Mouse (Mus musculus): ENCODE results near the gene Cacna1f.

DNA sequence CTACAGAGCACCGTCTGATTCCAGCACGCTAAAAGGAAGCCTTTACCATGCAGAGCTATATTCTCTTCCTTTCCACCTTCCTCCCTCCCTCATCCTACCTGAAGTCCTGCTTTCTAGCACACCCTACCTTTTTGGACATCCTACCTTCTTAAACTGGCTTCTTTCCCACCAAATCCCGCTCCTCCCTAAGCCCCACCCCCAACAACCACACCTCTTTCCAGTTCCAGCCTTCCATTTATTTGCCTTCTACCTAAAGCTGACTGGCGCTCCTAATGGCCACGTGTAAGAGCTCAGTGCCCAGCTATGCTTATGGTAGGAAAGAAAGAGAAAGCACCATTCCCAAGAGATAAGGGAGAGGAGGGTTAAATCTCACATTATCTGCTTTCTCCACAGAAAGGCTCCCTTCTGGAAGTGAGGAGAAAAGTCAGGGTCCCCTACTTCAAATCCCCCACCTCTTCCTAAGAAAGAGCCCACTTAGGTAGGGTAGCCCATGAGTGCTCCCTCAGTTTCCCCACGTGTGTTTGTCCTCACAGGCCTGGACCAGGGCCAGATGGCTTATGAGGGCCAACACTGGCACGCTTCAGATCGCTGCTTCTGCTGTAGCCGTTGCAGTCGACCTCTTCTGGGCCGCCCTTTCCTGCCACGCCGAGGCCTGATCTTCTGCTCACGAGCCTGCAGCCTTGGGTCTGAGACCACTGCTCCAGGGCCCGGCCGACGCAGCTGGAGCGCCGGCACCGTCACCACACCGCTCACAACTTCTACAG is 59.0 kb downstream of the Cacna1f start:
- TF ChIP-seq CTCF (IDR thresholded peaks at IDR 0.05; ENCODE audit: control insufficient read depth, insufficient read depth, insufficient replicate concordance, low read depth, low read length) = no peak
- TF ChIP-seq POLR2A (IDR thresholded peaks at IDR 0.05; ENCODE audit: control insufficient read depth, low read depth, low read length) = no peak
